Mouse (Mus musculus): Measurements from ENCODE around the gene Mycn. TPM values are rescaled to one million over a fixed set of nuclear protein-coding genes. Genes with fewer than 3 reads are reported as not detected.

The Mycn gene
- total RNA-seq, 2 experiments from 2014 or later = 0.71 to 2.5 TPM

GRCm38 (mm10) chr12:12926975-12927527, 14.7 kb downstream of the Mycn start:
- ATAC-seq (replicated peaks; ENCODE audit: poor library complexity) = no peak

- ATAC-seq (replicated peaks; ENCODE audit: poor library complexity) = peak; percentile 87
These were observed 17.3 kb downstream of the Mycn start for GRCm38 (mm10) chr12:12924446-12924845.

DNA sequence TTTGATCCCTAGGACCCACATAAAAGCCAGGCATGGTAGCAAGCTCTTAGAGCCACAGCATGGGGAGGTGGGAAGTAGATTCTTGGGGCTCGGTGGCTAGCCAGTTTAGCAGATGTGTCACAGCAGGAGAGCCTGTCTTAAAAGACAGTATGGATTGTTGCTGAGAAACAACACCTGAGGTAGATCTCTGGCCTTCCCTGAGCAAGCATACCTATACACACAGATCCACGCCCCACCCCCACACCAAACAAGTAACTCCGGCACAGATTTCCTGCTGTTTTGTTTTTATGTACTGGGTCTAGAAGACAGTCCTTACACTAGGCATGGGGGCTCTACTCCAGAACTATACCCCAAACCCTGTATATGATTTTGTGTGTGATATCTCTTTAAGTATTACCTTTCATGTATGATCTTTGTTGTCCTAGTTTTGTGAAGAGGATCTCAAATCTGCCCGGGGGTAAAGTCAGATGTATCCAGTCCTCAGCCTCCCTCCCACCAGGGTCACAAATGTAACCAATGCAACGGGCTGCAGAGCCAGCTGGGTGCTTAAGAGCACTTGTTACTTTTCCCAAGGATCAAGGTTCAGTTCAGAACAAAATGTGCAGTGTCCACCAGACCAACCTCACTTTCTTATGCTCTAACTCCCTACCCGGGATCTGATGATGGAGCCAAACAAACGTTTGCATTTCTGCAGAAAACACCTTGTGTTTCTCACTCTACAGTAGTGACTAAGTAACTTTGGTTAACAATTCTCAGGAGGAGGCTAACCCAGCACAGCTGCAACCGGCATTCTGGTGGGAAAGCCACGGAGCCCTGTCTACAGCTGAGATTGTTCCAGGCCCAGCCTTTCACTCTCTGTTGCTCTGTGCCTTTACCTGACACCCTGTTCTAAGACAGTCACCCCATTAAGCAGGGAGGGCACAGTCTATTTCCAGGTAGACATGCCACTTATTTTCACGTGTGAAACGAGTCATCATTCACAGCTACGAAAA, 21.3 kb downstream of the Mycn start:
- no peak for ATAC-seq (replicated peaks; ENCODE audit: poor library complexity)

DNA sequence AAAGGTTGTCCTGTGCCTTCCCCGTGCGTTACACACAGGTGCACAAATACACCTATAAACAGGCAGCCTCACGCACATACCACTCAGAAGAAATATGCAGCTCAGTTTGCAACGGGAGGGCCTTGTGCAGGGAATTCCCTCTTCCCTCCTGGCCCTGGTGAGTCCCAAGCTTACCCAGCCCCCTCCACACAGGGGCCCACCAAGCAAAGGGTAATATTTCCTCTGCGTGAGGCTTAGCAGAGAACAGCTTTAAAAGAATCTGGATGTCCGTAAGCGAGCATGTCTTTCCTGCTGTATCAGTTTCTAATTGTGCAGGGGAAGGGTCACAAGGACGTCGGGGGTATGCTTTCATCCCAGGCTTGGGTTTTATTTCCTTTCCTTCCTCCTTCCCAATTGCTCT, 25.4 kb downstream of the Mycn start:
- ATAC-seq (replicated peaks; ENCODE audit: poor library complexity) = no peak

- no peak for ATAC-seq (replicated peaks; ENCODE audit: poor library complexity)
These were observed 31.2 kb downstream of the Mycn start for GRCm38 (mm10) chr12:12910356-12910979.

DNA sequence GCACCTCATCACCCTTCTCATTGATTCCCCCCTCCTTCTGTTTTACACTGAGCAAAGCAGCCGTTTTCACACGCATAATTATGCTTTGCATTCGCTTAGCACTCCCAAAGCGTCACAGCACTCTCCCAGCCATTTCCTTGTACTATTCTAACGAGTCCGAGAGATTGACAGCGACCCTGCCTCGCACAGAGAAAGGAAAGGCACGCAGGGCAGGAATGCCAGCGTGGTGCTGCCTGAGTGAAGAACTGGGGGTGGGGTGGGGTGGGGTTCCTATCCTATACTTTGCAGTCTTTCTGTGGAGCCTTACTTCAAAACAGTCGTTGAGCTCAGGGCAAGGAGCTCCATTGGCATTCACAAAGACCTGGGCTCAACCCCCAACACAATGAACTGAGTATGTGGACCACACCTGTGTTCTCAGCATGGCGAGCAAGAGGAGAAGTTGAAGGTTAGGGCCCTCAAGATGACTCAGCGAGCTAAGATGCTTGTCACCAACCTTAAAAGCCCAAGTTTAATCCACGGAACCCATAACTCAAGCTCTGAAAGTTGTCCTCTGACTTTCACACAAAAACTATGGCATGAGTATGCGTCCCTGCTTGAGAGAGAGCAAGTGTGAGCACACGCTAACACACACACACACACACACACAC, 32.0 kb downstream of the Mycn start:
- ATAC-seq (replicated peaks; ENCODE audit: poor library complexity) = no peak

GRCm38 (mm10) chr12:12906771-12907170, 34.9 kb downstream of the Mycn start:
- ATAC-seq (replicated peaks; ENCODE audit: poor library complexity) = no peak

- ATAC-seq (replicated peaks; ENCODE audit: poor library complexity) = no peak
These were observed 35.4 kb downstream of the Mycn start for GRCm38 (mm10) chr12:12906321-12906720.

DNA sequence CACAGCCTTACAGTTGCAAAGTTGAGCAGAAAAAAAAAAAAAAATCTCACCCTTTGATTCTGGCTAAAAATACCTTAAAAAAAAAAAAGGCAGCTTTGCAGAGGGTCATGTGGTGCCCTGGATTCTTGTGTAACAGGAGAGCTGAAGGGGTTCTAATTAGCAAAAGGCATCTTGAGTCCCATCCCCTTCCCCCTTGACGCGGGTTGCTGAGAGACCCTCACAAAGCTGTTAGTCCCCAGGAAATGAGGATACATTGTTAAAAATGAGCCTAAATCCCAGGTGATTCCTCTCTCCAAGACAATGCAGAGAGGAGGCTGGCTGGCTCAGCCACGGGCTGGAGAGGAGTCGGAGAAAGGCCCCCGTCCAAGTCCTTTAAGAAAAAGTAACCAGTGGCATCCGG, 36.6 kb downstream of the Mycn start:
- ATAC-seq (replicated peaks; ENCODE audit: poor library complexity) = no peak

GRCm38 (mm10) chr12:12904512-12904953, 37.2 kb downstream of the Mycn start:
- no peak for ATAC-seq (replicated peaks; ENCODE audit: poor library complexity)

DNA sequence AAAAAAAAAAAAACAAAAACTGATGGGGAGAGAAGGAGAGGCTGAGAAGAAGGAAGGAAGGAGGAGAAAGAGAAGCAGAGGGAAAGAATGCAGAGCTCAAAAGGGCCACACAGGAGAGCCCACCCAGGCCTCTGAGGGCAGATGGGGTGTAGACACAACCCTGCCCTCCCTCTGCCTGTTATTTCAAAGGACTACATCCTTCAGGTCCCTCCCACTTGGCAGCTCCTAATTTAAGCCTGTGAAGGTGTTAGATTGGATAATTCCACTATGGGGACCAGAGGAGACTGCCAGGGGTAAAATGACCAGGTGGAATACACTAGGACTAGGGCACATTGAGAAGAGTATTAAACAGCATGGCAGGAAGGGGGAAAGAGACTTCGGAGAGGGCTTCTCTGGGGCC, 37.6 kb downstream of the Mycn start:
- no peak for ATAC-seq (replicated peaks; ENCODE audit: poor library complexity)

GRCm38 (mm10) chr12:12902403-12902802, 39.3 kb downstream of the Mycn start:
- ATAC-seq (replicated peaks; ENCODE audit: poor library complexity) = peak; percentile 20; the same call in 1 of the 2 replicates

DNA sequence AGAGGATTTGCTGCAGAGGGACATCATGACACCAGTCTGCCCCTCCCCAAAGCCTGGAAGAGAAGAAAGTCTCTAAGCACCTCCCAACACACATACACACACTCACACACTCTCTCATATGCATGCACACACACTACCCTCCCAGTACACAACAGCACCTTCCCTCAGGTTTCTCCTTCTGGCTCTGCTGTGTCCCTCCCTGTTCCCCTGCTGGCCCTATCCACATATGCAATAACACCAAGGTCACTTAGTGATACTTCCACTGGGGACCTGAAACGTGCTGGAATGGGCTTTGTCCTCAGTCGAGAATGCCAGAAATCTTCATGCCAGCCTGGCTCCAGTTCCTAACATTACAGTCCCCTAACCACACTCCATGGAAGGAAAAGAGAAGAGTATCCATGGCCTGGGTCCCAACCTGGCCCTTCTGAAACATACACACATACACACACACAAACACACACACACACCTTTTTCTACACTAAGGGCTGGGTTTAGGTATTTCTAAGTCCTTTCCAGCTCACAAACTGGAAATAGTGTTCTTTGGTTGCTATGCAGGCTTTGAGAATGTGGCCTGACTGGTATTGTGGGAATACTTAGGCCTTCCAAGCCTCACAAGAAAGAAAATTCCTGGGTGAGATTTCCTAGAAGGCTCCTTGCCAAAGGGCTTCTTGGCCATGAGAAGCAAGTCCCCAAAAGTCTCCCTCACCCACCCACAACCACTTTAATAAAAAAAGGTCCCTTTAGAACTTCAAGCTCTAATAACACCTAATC, 43.2 kb downstream of the Mycn start:
- ATAC-seq (replicated peaks; ENCODE audit: poor library complexity) = no peak

GRCm38 (mm10) chr12:12893986-12894385, 47.7 kb downstream of the Mycn start:
- ATAC-seq (replicated peaks; ENCODE audit: poor library complexity) = no peak

- ATAC-seq (replicated peaks; ENCODE audit: poor library complexity) = no peak
These were observed 55.4 kb downstream of the Mycn start for GRCm38 (mm10) chr12:12886191-12886889.
